Mouse (Mus musculus) neutrophil, adult 5-6 weeks (primary cell): ENCODE measurements around the gene Vasp. TPM values are rescaled to one million over a fixed set of nuclear protein-coding genes. Genes with fewer than 3 reads are reported as not detected.

ENCODE experiments used
- ATAC-seq: fragments of 151-379, 151-347 bp; 2 replicates; pipeline ENCODE4 v1.8.0; 2017; ENCODE audit warnings: mild to moderate bottlenecking, moderate TSS enrichment; ENCODE audit not compliant: insufficient number of reproducible peaks, poor library complexity, low FRiP score, severe bottlenecking; ENCODE audit errors: extremely low read depth
- total RNA-seq: library from RNA; stranded (forward); fragments of 200-1000 nt; gene quantifications from 2 replicates; pipeline ENCODE4 v1.2.3, GENCODE M21; 2017

Vasp gene
- total RNA-seq, 1 experiment from 2014 or later: 419 TPM

DNA sequence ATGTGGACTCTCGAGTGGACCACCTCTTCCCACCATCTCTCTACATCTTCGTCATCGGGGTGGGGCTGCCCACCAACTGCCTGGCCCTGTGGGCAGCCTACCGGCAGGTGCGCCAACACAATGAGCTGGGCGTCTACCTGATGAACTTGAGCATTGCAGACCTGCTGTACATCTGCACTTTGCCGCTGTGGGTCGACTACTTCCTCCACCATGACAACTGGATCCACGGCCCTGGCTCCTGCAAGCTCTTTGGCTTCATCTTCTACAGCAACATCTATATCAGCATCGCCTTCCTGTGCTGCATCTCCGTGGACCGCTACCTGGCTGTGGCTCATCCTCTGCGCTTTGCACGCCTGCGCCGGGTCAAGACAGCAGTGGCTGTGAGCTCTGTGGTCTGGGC lies 49.4 kb downstream of the Vasp start:
- ATAC-seq: peak; percentile 3; the same call in 1 of the 2 replicates

DNA sequence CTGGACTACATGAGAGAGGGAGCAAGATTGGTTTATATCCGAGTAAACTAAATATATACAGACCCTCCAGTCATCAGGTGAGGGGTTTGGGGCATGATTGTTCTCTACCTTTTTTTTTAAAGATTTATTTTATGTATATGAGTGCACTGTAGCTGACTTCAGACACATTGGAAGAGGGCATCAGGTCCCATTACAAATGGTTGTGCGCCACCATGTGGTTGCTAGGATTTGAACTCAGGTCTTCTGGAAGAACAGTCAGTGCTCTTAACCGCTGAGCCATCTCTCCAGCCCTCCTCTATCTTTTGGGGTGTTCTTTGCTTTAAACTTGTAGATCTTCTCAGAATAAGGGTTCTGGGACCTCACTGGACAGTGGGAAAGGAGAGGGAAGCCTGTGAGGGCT lies 51.6 kb downstream of the Vasp start:
- ATAC-seq: no peak

DNA sequence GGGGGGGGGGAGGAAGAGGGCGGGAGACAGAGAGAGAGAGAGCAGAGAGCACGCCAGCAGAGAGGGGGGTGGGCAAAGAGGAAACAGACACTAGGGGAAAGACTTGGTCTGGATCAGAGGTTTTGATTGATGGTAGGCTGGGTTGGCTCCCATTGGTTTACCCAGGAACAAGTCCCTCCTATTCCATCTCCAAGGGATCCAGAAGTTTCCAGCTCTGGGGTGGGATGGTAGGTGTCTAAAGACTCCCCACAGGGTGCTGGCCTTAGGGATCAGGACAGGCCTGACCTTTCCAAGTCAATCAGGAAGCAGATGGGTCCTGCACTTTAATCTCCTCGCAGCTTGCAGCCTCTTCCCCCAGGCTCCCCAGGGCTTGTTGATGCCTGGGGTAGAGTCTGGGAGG lies 53.7 kb downstream of the Vasp start:
- ATAC-seq: no peak

GRCm38 (mm10) chr7:19217492-19217891 lies 54.1 kb downstream of the Vasp start:
- no peak for ATAC-seq

DNA sequence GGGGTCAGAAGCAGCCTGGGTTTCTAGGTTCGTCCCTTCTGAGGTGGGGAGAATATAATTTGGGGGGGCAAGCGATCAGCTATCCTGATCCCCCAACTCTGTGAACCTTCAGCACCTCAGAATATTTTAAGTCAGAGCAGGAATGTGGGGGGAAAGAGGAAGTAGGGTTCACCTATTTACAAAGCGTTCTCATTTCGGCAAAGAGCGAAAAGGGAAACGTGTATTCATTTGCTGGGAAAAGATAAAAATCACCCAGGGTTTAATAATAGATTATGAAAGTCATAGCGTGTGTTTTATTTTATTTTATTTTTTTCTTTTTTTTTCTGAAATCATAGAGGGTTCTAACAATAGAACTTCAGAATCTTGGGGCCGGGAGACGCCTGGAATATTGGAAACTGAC lies 56.7 kb downstream of the Vasp start:
- ATAC-seq: no peak

DNA sequence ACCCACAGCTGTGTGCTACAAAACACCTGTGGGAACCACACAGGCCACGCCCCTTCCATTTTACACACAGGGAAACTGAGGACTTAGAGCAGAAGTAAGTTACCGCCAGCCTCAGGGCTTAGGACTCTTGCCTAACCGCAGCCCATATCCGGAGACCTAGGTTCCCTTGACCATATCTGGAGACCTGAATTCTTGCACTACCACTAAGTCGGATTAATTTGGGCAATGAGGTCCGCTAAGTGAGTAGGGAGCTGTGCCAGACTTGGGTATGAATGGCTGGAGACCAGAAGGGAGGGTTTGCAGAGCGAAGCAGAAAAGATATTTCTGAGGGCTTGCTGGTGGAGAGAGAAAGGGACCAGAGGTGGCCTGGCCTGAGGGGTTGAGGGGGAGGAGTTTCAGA lies 57.2 kb downstream of the Vasp start:
- ATAC-seq: no peak

GRCm38 (mm10) chr7:19213385-19213784 lies 58.2 kb downstream of the Vasp start:
- ATAC-seq: no peak

DNA sequence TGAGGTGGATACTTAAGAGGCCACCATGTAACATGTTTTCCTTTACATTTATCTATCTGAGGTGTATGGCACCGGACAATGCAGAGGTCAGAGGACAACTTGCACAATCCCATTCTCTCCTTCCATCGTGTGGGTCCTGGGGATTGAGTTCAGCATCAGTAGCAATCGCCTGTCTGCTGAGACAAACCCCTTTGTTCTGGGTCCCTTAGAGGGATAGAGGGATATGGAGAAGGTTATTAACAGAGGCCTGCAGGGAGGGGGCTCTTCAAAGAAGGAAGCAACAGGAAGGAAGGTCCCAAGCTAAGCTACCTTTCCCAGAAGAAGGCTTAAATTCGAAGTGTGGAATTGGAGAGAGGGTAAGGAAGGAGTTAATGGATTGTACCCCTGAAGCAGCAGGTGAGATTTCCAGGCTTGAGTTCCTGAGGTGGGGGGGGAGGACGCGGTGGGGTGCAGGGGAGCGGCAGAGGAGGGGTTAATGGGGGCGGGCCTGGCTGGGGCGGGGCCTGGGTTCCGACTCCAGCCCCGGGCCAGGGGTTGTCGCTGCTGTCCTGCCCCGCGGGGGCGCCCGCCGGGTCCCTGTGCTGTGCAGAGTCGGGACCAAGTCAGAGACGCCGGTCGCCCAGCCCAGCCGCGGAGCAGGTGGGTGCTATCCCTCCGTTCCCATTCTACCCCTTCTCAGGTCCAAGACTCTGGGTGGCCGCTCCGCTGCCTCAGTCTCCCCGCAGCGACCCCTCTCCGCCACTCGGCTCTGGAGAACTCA lies 59.4 kb downstream of the Vasp start, which contains the start of gene Gpr4:
Gene Gpr4, plus strand, starts transcription at position 543 of the 760 bp plus-strand sequence.
- no peak for ATAC-seq

- ATAC-seq: no peak
Measured at GRCm38 (mm10) chr7:19211041-19211675, 60.5 kb downstream of the Vasp start.

- ATAC-seq: no peak
Measured at GRCm38 (mm10) chr7:19210010-19210409, 61.6 kb downstream of the Vasp start.

GRCm38 (mm10) chr7:19209494-19209893 lies 62.1 kb downstream of the Vasp start:
- no peak for ATAC-seq

DNA sequence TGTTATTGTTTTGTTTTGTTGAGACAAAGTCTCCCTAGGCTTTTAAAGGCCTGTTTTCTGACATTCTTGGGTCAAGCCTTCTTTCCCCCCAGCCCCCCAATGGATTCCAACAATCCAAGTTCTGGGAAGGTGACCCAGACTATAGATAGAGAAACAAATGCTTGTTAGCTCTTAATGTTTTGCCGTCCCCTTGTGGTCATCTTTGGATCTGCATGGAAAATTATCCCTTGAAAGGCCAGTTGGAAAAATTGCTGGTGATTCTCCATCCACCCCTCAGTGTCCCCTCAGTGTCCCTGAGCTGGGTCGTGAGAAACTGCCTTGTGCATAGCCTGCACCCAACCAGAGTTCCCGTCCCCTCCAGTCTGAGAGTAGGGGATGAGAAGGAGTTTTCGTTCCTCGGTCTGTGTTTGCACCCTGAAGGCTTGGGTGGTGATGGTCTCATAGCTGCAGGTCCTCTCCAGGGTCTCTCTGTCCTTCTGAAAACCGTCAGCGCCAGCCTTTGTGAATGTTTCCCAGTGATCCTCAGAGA lies 62.6 kb downstream of the Vasp start:
- no peak for ATAC-seq

DNA sequence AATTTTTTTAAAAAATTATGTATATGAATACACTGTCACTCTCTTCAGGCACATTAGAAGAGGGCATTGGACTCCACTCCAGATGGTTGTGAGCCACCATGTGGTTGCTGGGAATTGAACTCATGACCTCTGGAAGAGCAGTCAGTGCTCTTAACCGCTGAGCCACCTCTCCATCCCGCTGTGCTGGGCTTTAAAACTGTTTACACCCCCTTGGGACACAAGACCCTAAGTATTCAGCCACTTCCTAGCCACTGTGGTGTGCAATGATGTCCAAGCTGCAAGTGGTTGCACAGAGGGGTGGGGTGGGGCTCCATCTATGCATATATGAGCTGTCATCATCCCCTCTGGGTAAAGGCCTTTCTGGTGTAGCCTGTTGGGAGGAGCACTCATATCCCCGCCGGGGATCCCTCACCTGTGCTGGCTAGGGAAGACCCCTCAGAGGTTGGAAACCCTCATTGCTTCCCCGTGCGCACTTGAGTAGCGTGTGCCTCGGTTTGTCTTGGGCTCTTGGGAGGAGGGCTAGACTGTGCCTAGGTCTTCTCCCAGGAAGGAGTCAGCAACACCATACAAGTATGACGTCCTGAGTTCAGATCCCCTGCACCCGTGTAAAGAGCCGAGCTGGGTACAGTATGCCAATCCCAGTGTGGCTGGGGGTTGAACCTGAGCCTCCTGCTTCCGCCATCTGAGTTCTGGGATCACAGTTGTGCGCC lies 63.3 kb downstream of the Vasp start:
- ATAC-seq: no peak

Other genes starting within 250 kb of the Vasp start
- not detected in 2 replicates for gene Foxa3, start 248.3 kb downstream of the Vasp start, total RNA-seq
- 64.8 and 67.0 TPM in 2 replicates for gene Sympk, start 247.4 kb downstream of the Vasp start, total RNA-seq
- gene Rsph6a, start 217.1 kb downstream of the Vasp start, total RNA-seq: 0.35 and 0.37 TPM in 2 replicates
- 3.1 and 3.4 TPM in 2 replicates for gene Dmwd, start 195.6 kb downstream of the Vasp start, total RNA-seq
- 1.4 and 2.1 TPM in 2 replicates for gene Dmpk, start 188.0 kb downstream of the Vasp start, total RNA-seq
- gene Six5, start 177.2 kb downstream of the Vasp start, total RNA-seq: 0.12 TPM in 1 of 2 replicates, not detected in the other
- not detected in 2 replicates for gene Gm4969, start 153.4 kb downstream of the Vasp start, total RNA-seq
- 11.3 and 13.3 TPM in 2 replicates for gene Fbxo46, start 152.0 kb downstream of the Vasp start, total RNA-seq
- 3.8 and 5.3 TPM in 2 replicates for gene Qpctl, start 122.5 kb downstream of the Vasp start, total RNA-seq
- gene Snrpd2, start 122.1 kb downstream of the Vasp start, total RNA-seq: 26.4 and 33.0 TPM in 2 replicates
- gene Gipr, start 105.7 kb downstream of the Vasp start, total RNA-seq: not detected in 2 replicates
- 9.1 and 13.3 TPM in 2 replicates for gene Eml2, start 95.4 kb downstream of the Vasp start, total RNA-seq
- 0.37 TPM in 1 of 2 replicates, not detected in the other for gene Gpr4, start 59.3 kb downstream of the Vasp start, total RNA-seq
- 12.5 and 15.3 TPM in 2 replicates for gene Opa3, start 43.5 kb downstream of the Vasp start, total RNA-seq
- not detected in 2 replicates for gene Ppm1n, start 8.2 kb upstream of the Vasp start, total RNA-seq
- not detected in 2 replicates for gene Rtn2, start 10.8 kb upstream of the Vasp start, total RNA-seq
- 60.5 and 64.4 TPM in 2 replicates for gene Fosb, start 38.2 kb upstream of the Vasp start, total RNA-seq
- gene Ercc1, start 73.0 kb upstream of the Vasp start, total RNA-seq: 19.6 and 28.2 TPM in 2 replicates
- gene Cd3eap, start 87.7 kb upstream of the Vasp start, total RNA-seq: 7.1 and 7.3 TPM in 2 replicates
- gene Ppp1r13l, start 87.9 kb upstream of the Vasp start, total RNA-seq: 0.12 and 0.37 TPM in 2 replicates
- gene Ercc2, start 110.2 kb upstream of the Vasp start, total RNA-seq: 27.4 and 30.1 TPM in 2 replicates
- gene Klc3, start 132.3 kb upstream of the Vasp start, total RNA-seq: 0.81 TPM in 1 of 2 replicates, not detected in the other
- gene Ckm, start 133.0 kb upstream of the Vasp start, total RNA-seq: not detected in 2 replicates
- 17.2 and 18.0 TPM in 2 replicates for gene Mark4, start 187.0 kb upstream of the Vasp start, total RNA-seq
- gene Exoc3l2, start 191.5 kb upstream of the Vasp start, total RNA-seq: 0.12 TPM in 1 of 2 replicates, not detected in the other
- gene Bloc1s3, start 236.6 kb upstream of the Vasp start, total RNA-seq: 3.9 and 4.4 TPM in 2 replicates
- 8.7 and 14.3 TPM in 2 replicates for gene Trappc6a, start 236.6 kb upstream of the Vasp start, total RNA-seq
- gene Nkpd1, start 246.0 kb upstream of the Vasp start, total RNA-seq: not detected in 2 replicates